Mouse (Mus musculus): ENCODE results near the gene Gab2. TPM values are rescaled to one million over a fixed set of nuclear protein-coding genes. Genes with fewer than 3 reads are reported as not detected.

Gene Gab2
- total RNA-seq, 4 experiments from 2014 or later, result 14.2 to 17.6 (median 16.2) TPM

GRCm38 (mm10) chr7:97313364-97313995 lies 232.1 kb downstream of the Gab2 start:
- no peak for DNase-seq (ENCODE audit: low spot score)

GRCm38 (mm10) chr7:97314646-97315045 lies 233.3 kb downstream of the Gab2 start:
- no peak for DNase-seq (ENCODE audit: low spot score)

GRCm38 (mm10) chr7:97315656-97316055 lies 234.3 kb downstream of the Gab2 start:
- DNase-seq (ENCODE audit: low spot score), result no peak

GRCm38 (mm10) chr7:97317706-97318105 lies 236.3 kb downstream of the Gab2 start:
- no peak for DNase-seq (ENCODE audit: low spot score)

GRCm38 (mm10) chr7:97324342-97324741 lies 243.0 kb downstream of the Gab2 start:
- no peak for DNase-seq (ENCODE audit: low spot score)

- DNase-seq (ENCODE audit: low spot score), result no peak
These were observed 244.0 kb downstream of the Gab2 start for GRCm38 (mm10) chr7:97325156-97325985.

- no peak for DNase-seq (ENCODE audit: low spot score)
These were observed 246.0 kb downstream of the Gab2 start for GRCm38 (mm10) chr7:97327376-97327775.

GRCm38 (mm10) chr7:97328891-97329588 lies 247.7 kb downstream of the Gab2 start:
- no peak for DNase-seq (ENCODE audit: low spot score)

- DNase-seq (ENCODE audit: low spot score), result no peak
These were observed 248.3 kb downstream of the Gab2 start for GRCm38 (mm10) chr7:97329676-97330075.

GRCm38 (mm10) chr7:97330931-97331645 lies 249.7 kb downstream of the Gab2 start:
- DNase-seq (ENCODE audit: low spot score), result no peak

- DNase-seq (ENCODE audit: low spot score), result peak; percentile 90
These were observed 250.6 kb downstream of the Gab2 start, which contains the start of the genes Usp35 and Kctd21 for GRCm38 (mm10) chr7:97331726-97332666. TSS of gene Usp35 (minus strand) at chr7:97332020. TSS of gene Kctd21 (plus strand) at chr7:97332327.

- DNase-seq (ENCODE audit: low spot score), result no peak
These were observed 251.3 kb downstream of the Gab2 start for GRCm38 (mm10) chr7:97332667-97333041.

- no peak for DNase-seq (ENCODE audit: low spot score)
These were observed 251.9 kb downstream of the Gab2 start for GRCm38 (mm10) chr7:97333113-97333898.

GRCm38 (mm10) chr7:97334406-97334805 lies 253.0 kb downstream of the Gab2 start:
- no peak for DNase-seq (ENCODE audit: low spot score)

- DNase-seq (ENCODE audit: low spot score), result no peak
These were observed 255.3 kb downstream of the Gab2 start for GRCm38 (mm10) chr7:97336678-97337077.

- no peak for DNase-seq (ENCODE audit: low spot score)
These were observed 257.2 kb downstream of the Gab2 start for GRCm38 (mm10) chr7:97338593-97338992.

- DNase-seq (ENCODE audit: low spot score), result no peak
These were observed 258.2 kb downstream of the Gab2 start for GRCm38 (mm10) chr7:97339623-97340022.

GRCm38 (mm10) chr7:97340907-97341849 lies 259.8 kb downstream of the Gab2 start:
- DNase-seq (ENCODE audit: low spot score), result no peak

GRCm38 (mm10) chr7:97342961-97343360 lies 261.6 kb downstream of the Gab2 start:
- DNase-seq (ENCODE audit: low spot score), result no peak
